In the genomic region with DNA sequence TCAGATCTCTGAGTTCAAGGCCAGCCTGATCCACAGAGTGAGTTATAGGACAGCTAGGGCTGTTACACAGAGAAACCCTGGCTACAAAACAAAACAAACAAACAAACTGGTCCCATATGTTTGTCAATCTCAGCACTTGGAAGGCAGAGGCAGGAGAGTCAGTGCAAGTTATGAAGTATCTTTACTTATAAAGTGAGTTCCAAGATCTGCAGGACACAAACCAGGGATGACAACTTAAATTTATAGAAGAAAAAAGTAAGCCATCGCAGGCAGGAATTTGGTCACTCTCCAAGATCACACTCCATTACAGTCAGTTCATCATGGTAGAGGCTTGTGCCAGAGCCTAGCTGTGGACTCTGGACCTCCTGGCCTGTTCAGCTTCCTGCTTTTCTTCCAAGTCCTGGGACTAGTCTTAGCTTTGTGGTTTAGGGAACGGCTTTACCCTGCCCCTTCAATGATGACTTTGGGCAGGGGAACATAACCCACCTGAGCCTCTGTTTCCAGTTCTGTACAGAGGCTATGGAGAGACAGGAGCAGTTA, we compare ENCODE assay signal across 10 mouse cellular contexts. TPM values are rescaled to one million over a fixed set of nuclear protein-coding genes. Genes with fewer than 3 reads are reported as not detected.
A peak's percentile ranks its signal among the peaks of the same experiment; 100 is the strongest.
DNase-seq lines count a peak whose midpoint lies in the region; ATAC-seq lines count a peak whose summit lies in the region.
"Had no signal": no experiment of that assay in that cellular context is flagged by ENCODE, and none has a peak within 500 bp of the region (broad histone marks: within the 10 kb centered on the region; RNA-seq: fewer than 3 reads in every experiment).

No protein-coding gene starts in this region.

- H3K27me3 ChIP-seq in intestine, embryonic 15.5 days (replicated peaks): no peaks in the 10 kb centered on the region
- no peaks in the 10 kb centered on the region for H3K27me3 ChIP-seq in liver, embryonic 16.5 days (ENCODE audit: control insufficient read depth, insufficient read depth, low read depth, low read length)

- H3K4me3 ChIP-seq in intestine, embryonic 15.5 days (replicated peaks): no peak overlapping the region
- H3K4me3 ChIP-seq in liver, embryonic 16.5 days (ENCODE audit: low read depth, low read length): no peak overlapping the region; the same call in 1 of the 2 replicates

- no peak for ATAC-seq in intestine, embryonic 15.5 days
- ATAC-seq in liver, embryonic 16.5 days (ENCODE audit: low read depth): no peak

- peak; percentile 40 for DNase-seq in cerebellum, adult 11-12 months
- DNase-seq in cerebellum, postnatal 36 days: no peak
- peak; percentile 62 for DNase-seq in kidney, adult 18-20 months
- DNase-seq in kidney, postnatal 10 days: no peak
- DNase-seq in right cerebral cortex, adult 2 months (ENCODE audit: low spot score in 2 of 2): no peak
- no peak for DNase-seq in frontal cortex, postnatal 14 days (ENCODE audit: low spot score in 2 of 2)
- DNase-seq: spleen, adult 18-20 months had no signal

- 0 out of 2 replicates have a peak, but pooled peaks cover 4% of the 10 kb centered on the region for H3K36me3 ChIP-seq in intestine, embryonic 15.5 days
- peaks cover 3% of the 10 kb centered on the region; the same call in 1 of the 2 replicates for H3K36me3 ChIP-seq in liver, embryonic 16.5 days (ENCODE audit: control insufficient read depth, insufficient read depth)

- H3K9ac ChIP-seq in intestine, embryonic 15.5 days: peak overlapping the region; percentile 56
- no peak overlapping the region for H3K9ac ChIP-seq in liver, embryonic 16.5 days (ENCODE audit: low read depth, low read length)

- peak overlapping the region; percentile 75 for H3K4me2 ChIP-seq in intestine, embryonic 15.5 days (replicated peaks)
- H3K4me2 ChIP-seq in liver, embryonic 16.5 days (ENCODE audit: low read depth, low read length): peak overlapping the region; percentile 78

- 76% methylated on average over 2 of the region's 2 CpGs for WGBS in intestine, embryonic 15.5 days
- 88% methylated on average over 2 of the region's 2 CpGs for WGBS in liver, embryonic 16.5 days (ENCODE audit: insufficient replicate concordance)

- H3K9me3 ChIP-seq in intestine, embryonic 15.5 days: no peaks in the 10 kb centered on the region
- H3K9me3 ChIP-seq in liver, embryonic 16.5 days (replicated peaks; ENCODE audit: control insufficient read depth, low read length): no peaks in the 10 kb centered on the region

- peaks cover 27% of the 10 kb centered on the region for H3K4me1 ChIP-seq in intestine, embryonic 15.5 days (replicated peaks)
- peaks cover 39% of the 10 kb centered on the region for H3K4me1 ChIP-seq in liver, embryonic 16.5 days (ENCODE audit: control insufficient read depth, low read depth, low read length)

- H3K27ac ChIP-seq in intestine, embryonic 15.5 days: peak overlapping the region; percentile 54; the same call in 1 of the 2 replicates
- H3K27ac ChIP-seq in liver, embryonic 16.5 days (ENCODE audit: low read length): no peak overlapping the region

RNA-seq across cellular contexts. Expression of a gene that starts 2.0 kb away (rescaled TPM):
- 36.8 and 39.4 TPM in 2 replicates for polyA plus RNA-seq in intestine, embryonic 15.5 days (2015; fragmentation: Nextera tagmentation; extraction: Ambion mirVana)
- 13.2 and 14.3 TPM in 2 replicates for polyA plus RNA-seq in liver, embryonic 16.5 days (2015; fragmentation: Nextera tagmentation; extraction: Ambion mirVana)

RNA-seq across cellular contexts. Expression of a gene that starts 17.8 kb away (rescaled TPM):
- polyA plus RNA-seq in intestine, embryonic 15.5 days (2015; fragmentation: Nextera tagmentation; extraction: Ambion mirVana): 1.4 and 1.5 TPM in 2 replicates
- 0.49 and 0.60 TPM in 2 replicates for polyA plus RNA-seq in liver, embryonic 16.5 days (2015; fragmentation: Nextera tagmentation; extraction: Ambion mirVana)

RNA-seq across cellular contexts. Expression of a gene that starts 41.5 kb away (rescaled TPM):
- 109 and 114 TPM in 2 replicates for polyA plus RNA-seq in intestine, embryonic 15.5 days (2015; fragmentation: Nextera tagmentation; extraction: Ambion mirVana)
- polyA plus RNA-seq in liver, embryonic 16.5 days (2015; fragmentation: Nextera tagmentation; extraction: Ambion mirVana): 32.8 and 33.0 TPM in 2 replicates

RNA-seq across cellular contexts. Expression of a gene that starts 49.8 kb away (rescaled TPM):
- 0.14 and 0.34 TPM in 2 replicates for polyA plus RNA-seq in intestine, embryonic 15.5 days (2015; fragmentation: Nextera tagmentation; extraction: Ambion mirVana)
- 0.11 TPM in 1 of 2 replicates, not detected in the other for polyA plus RNA-seq in liver, embryonic 16.5 days (2015; fragmentation: Nextera tagmentation; extraction: Ambion mirVana)
- polyA plus RNA-seq: gonadal fat pad, adult 2 months had no signal

RNA-seq across cellular contexts. Expression of a gene that starts 52.3 kb away (rescaled TPM):
- 11.3 and 12.5 TPM in 2 replicates for polyA plus RNA-seq in intestine, embryonic 15.5 days (2015; fragmentation: Nextera tagmentation; extraction: Ambion mirVana)
- 2.9 and 4.1 TPM in 2 replicates for polyA plus RNA-seq in liver, embryonic 16.5 days (2015; fragmentation: Nextera tagmentation; extraction: Ambion mirVana)

Comparison
In these comparisons a context has a peak if more than half of its experiments do, and no peak if none do; other contexts are left out.
1. DNase-seq: peak in cerebellum, adult 11-12 months (single experiment) and kidney, adult 18-20 months (single experiment); none in cerebellum, postnatal 36 days (0 of 2), kidney, postnatal 10 days (single experiment), right cerebral cortex, adult 2 months (0 of 2) and frontal cortex, postnatal 14 days (0 of 2).